Mouse (Mus musculus) bone marrow macrophage, adult 2 months (primary cell): ENCODE measurements around the gene Aamp. TPM values are rescaled to one million over a fixed set of nuclear protein-coding genes. Genes with fewer than 3 reads are reported as not detected.

Experiments
- H3K27ac ChIP-seq: 2 replicates; pipeline ENCODE4 v1.5.1; 2012; ENCODE audit warnings: low read depth, low read length; ENCODE audit not compliant: insufficient read depth
- H3K4me1 ChIP-seq: 2 replicates; pipeline ENCODE4 v1.6.1; 2012; ENCODE audit warnings: low read length; ENCODE audit not compliant: control insufficient read depth, insufficient read depth
- H3K4me3 ChIP-seq: 2 replicates; pipeline ENCODE4 v1.5.1; 2012; ENCODE audit warnings: mild to moderate bottlenecking, low read length, moderate library complexity; ENCODE audit not compliant: insufficient read depth
- CTCF ChIP-seq: IDR thresholded peaks from 2 replicates; pipeline ENCODE4 v1.5.1; 2012; ENCODE audit warnings: low read depth, mild to moderate bottlenecking, low read length, moderate library complexity
- POLR2A ChIP-seq: IDR thresholded peaks from 2 replicates; pipeline ENCODE4 v1.6.1; 2012; ENCODE audit warnings: mild to moderate bottlenecking, low read depth, low read length, borderline replicate concordance
- polyA plus RNA-seq: library from polyadenylated mRNA; stranded (reverse); fragments of >200 nt; gene quantifications from 2 replicates; pipeline ENCODE4 v1.2.4, GENCODE M21; 2012; ENCODE audit not compliant: missing spikeins, insufficient read depth, insufficient read length

Aamp gene
- polyA plus RNA-seq, 1 experiment = 104 TPM

DNA sequence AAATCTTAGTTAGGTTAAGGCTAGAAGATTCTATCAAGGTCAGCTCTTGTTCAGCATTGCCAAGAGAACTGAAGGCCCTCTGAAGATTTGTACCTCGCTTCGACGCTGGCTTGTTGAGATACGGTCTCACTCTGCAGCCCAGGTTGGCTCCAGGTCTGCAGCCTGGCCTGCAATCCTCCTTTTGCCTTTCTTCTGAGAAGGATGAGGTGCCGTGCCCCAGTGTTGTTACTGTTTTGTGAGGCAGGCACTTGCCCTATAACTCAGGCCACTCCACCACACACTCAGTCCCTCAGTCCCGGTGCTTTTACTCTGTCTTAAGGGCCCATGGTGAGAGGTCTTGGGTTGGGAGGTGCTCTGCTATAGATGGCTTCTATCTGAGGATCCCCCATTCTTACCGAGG is 17.7 kb upstream of the Aamp start:
- peaks cover 60% of the 10 kb centered on the region for H3K4me1 ChIP-seq
- H3K27ac ChIP-seq = no peak overlapping the region
- H3K4me3 ChIP-seq = no peak overlapping the region; the same call in 1 of the 2 replicates
- TF ChIP-seq POLR2A = no peak
- no peak for TF ChIP-seq CTCF

GRCm38 (mm10) chr1:74300347-74301110 is 16.0 kb upstream of the Aamp start:
- H3K4me1 ChIP-seq = peaks cover 70% of the 10 kb centered on the region

DNA sequence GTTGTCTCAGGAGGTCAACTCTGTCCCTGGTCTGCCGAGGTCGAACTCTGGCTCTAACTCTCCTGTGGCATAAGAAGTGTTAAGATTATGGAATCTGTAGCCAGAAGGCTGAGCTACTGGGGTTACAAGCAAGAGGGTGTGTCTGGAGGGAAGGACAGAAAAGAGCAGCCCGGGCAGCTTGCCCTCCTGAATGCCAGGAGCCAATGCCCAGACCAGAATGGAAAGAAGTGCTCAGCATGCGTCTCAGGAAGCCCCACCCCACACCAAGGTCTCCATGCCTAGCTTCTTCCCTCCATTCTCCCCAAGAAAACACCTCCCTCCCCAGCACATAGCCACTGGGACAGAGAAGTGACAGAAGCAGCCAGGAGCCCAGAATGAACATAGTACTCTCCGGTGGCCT is 14.5 kb upstream of the Aamp start:
- no peak overlapping the region for H3K4me3 ChIP-seq
- no peak overlapping the region for H3K27ac ChIP-seq
- TF ChIP-seq CTCF (no peak), POLR2A (no peak)
- peaks cover 81% of the 10 kb centered on the region for H3K4me1 ChIP-seq

More at GRCm38 (mm10) chr1:74300347-74301110, 16.0 kb upstream of the Aamp start:
- no peak overlapping the region for H3K27ac ChIP-seq
- no peak overlapping the region for H3K4me3 ChIP-seq
- no peak for TF ChIP-seq CTCF
- TF ChIP-seq POLR2A = no peak

DNA sequence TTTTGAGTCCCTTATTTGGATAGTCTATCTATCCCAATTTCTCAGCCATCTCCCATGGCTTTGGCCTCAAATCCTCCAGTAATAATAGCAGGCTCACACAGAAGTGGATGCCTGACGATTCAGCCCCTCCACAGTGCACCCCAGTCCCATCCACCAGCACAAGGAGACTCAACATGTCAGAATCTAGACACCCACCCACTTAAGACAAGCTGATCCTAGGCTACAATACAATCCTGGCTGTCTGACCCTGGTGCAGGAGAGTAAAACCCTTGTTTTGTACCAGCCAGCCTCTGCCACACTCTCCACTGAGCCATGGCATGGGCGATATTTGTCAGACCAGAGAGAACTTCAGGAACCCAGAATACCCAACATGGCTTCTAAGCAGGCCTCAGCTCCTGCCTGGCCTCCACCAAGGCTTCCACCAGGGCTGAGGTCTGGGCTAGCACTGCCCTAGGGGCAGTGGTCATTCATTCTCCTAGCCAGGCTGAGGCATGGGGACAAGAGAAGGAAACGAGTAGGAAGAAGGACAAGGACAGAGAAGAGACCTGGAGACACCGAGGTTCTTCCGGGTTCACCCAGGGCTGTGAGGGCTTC is 13.7 kb upstream of the Aamp start:
- TF ChIP-seq POLR2A (no peak), CTCF (no peak)
- H3K27ac ChIP-seq = no peak overlapping the region
- no peak overlapping the region for H3K4me3 ChIP-seq
- H3K4me1 ChIP-seq = peaks cover 88% of the 10 kb centered on the region

- H3K27ac ChIP-seq = peak overlapping the region; percentile 88
- H3K4me3 ChIP-seq = no peak overlapping the region
- peaks cover 82% of the 10 kb centered on the region for H3K4me1 ChIP-seq
- TF ChIP-seq CTCF (no peak), POLR2A (no peak)
Measured at GRCm38 (mm10) chr1:74297269-74297668, 12.7 kb upstream of the Aamp start.

DNA sequence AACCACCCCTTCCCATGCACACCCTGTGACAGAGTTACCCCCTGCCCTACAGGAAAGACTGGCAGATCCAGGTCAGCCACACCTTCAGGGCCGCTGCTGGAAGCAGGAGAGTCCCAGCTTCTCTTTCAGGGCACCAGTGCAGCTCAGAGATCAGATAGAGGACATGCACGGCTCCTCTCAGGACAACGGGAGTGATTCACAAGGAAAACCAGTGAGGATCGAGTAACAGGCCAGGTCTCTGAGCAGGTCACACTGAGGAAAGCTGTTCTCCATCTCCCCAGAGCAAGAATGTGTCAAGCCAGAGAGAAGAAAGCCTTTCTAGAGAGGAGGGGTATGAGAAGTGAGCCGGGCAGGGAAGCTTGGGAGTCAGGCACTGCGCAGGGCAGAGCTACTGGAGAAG is 11.9 kb upstream of the Aamp start:
- no peak for TF ChIP-seq POLR2A
- no peak for TF ChIP-seq CTCF
- Histone ChIP-seq H3K27ac (peak overlapping the region; percentile 88), H3K4me1 (peaks cover 74% of the 10 kb centered on the region), H3K4me3 (peak overlapping the region; percentile 25; the same call in 1 of the 2 replicates)

GRCm38 (mm10) chr1:74295456-74296171 is 11.1 kb upstream of the Aamp start:
- H3K4me3 ChIP-seq = peak overlapping the region; percentile 25
- H3K27ac ChIP-seq = peak overlapping the region; percentile 88
- peaks cover 66% of the 10 kb centered on the region for H3K4me1 ChIP-seq
- TF ChIP-seq CTCF (no peak), POLR2A (no peak)

GRCm38 (mm10) chr1:74294733-74295455 is 10.4 kb upstream of the Aamp start:
- no peak overlapping the region for H3K4me3 ChIP-seq
- H3K27ac ChIP-seq = peak overlapping the region; percentile 88
- TF ChIP-seq CTCF (no peak), POLR2A (no peak)
- peaks cover 65% of the 10 kb centered on the region for H3K4me1 ChIP-seq

DNA sequence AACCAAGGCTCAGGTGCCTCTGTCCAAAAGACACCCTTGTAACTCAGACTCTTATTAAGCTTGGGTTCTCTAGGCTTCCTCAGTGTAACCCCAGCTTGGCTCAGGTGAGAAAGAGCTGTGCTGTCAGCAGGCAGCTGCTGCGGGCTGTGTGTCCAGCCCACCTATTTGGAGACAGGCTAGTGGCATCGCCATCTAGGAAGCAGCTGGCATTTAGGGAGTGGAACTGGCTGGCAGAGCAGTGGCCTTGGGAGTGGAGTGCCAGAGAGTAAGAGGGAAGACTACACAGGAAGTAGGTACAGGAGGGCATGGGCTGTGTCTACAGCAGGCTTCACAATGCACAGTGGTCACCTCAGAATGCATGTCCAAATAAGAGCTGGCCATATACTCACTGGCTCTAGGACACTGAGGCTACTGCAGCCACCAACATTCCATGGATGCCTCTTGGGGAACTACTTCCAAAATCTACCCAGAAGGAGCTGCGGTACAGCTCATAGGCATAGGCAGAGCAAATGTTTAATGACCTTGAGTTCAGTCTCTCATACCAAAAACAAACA is 9.6 kb upstream of the Aamp start:
- Histone ChIP-seq H3K4me1 (peaks cover 64% of the 10 kb centered on the region), H3K4me3 (no peak overlapping the region), H3K27ac (no peak overlapping the region)
- TF ChIP-seq CTCF (no peak), POLR2A (no peak)
